Mouse (Mus musculus) CD8-positive naive resting alpha-beta T cell, adult 57 days (primary cell): ENCODE data around the gene Mllt1. TPM values are rescaled to one million over a fixed set of nuclear protein-coding genes. Genes with fewer than 3 reads are reported as not detected.

Source experiments
- total RNA-seq: library from RNA; stranded (reverse); gene quantifications from one replicate; pipeline ENCODE4 v1.2.4, GENCODE M21; 2023

Gene Mllt1
- 49.0 TPM for total RNA-seq

DNA sequence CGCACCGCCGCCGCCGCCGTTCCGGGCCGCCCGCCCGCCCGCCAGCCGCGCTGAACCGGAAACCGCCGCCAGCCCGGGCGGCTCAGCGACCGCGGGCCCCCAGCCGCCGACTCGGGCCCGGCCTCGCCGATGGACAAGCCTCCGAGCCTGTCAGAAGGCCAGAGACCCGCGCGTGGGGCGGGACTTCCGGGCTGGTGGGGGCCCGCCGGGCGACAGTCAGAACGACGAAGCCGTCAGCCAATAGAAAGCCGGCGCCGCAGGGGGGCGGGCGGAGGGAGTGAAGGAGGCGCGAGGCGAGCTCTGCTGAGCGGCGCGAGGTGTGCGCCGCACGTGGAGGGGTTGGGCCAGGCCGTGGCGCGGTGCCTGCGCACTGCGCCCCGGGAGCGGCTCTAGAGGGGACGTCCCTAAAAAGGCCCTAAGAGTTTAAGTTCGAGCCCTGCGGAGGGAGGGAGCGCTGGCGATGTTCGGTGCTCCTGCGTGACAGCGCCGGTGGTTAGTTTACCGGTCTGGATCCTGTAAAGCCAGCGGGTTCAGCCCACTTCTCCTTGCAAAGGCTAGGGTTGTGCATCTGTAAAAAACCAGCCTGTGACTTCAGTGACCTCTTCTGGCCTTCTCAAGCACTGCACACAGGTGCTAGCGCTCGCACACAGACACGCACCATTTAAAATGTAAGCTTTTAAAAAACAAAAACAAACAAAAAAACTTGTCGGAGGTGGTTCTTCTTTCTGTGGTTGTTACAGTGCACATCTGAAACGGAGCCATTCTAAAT is at the start of gene Mllt1:
Gene Mllt1 (minus strand): TSS at position 53 of the 769 bp plus-strand sequence.

DNA sequence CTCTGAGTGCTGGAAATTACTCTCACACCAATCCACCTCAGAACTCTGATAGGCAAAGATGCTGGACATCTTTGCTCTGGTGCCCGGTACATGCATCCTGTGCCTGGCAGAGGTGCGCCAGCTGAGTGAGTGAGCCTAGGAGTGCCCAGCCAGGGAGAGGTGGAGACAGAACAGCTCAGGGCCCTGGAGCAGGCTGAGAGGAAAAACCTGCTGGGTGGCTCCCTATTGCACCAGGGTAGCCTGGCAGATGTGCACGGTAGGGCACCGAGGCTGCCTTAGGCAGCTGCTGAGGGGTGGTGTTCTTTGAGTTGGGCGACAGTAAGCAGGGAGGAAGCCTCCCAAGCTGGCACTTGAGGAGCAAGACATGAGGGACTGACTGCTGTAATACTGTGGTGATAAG is 46.8 kb upstream of the Mllt1 start, which contains the start of gene Acer1:
Gene Acer1 (minus strand): TSS at position 114 of the 400 bp plus-strand sequence.

DNA sequence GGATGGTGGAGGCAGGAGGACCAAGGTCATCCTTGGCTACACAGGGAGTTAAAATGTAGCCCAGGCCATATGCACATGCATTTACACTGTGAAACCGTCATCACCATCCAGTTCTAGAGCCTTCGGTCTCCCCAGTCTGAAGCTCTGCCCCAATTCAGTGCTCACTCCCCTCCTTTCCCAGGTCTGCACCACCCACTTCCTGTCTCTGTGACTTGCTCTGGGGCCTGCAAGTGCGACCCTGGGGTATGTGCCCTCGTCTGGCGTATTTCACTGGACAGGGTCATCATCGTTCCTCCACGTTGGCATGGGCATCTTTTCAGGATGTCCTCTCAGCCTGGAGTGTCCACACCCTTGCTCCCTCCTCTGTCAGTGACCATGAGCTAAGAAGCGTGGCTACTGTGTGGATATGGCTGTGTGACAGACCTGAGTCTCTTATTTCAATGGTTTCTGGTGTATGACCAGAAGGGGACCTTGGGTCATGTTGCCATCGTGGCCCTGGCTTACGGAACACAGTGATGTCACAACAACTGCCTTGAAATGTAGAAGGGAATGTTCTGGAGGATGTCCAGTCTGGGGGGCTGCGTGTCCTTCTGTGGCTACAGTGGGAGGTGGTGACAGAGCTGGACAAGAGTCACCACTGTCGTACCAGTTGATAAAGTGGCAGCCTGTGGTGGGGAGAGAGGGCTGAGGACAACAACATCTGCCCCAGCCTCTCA is 60.1 kb downstream of the Mllt1 start, which contains the start of gene 1700061G19Rik:
Gene 1700061G19Rik (plus strand): TSS at position 542 of the 716 bp plus-strand sequence.

DNA sequence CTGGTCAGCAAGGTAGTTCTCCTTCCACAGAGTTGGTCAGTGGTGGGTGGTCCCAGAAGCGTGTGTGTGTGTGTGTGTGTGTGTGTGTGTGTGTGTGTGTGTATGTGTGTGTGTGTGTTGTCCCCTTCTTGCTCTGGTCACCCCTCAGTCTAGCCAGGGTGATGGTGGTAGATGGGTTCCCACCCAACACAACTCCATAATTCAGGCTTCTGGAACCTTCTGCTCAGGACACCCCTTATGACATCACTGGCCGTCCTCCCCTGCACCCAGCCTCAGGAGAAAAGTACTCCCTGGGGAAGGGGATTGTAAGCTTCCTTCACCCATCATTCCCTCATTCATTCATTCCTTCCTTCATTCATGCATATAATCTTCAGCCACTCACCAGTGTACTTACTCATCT is 61.0 kb downstream of the Mllt1 start, which contains the start of gene Acsbg2:
Gene Acsbg2 (minus strand): TSS at position 211 of the 400 bp plus-strand sequence.

Other genes starting within 250 kb of the Mllt1 start
- 51.5 TPM for gene Ndufa11, start 217.6 kb downstream of the Mllt1 start, total RNA-seq
- 9.6 TPM for gene Vmac, start 217.4 kb downstream of the Mllt1 start, total RNA-seq
- gene Nrtn, start 177.9 kb downstream of the Mllt1 start, total RNA-seq = not detected
- 60.0 TPM for gene Dus3l, start 170.7 kb downstream of the Mllt1 start, total RNA-seq
- gene Prr22, start 165.2 kb downstream of the Mllt1 start, total RNA-seq = 2.1 TPM
- 21.6 TPM for gene Rfx2, start 104.4 kb downstream of the Mllt1 start, total RNA-seq
- gene Acsbg2, start 61.0 kb downstream of the Mllt1 start, total RNA-seq = not detected
- gene 1700061G19Rik, start 59.9 kb downstream of the Mllt1 start, total RNA-seq = 2.1 TPM
- gene Acer1, start 46.7 kb upstream of the Mllt1 start, total RNA-seq = not detected
- 27.6 TPM for gene Clpp, start 54.9 kb upstream of the Mllt1 start, total RNA-seq
- 12.2 TPM for gene Alkbh7, start 61.9 kb upstream of the Mllt1 start, total RNA-seq
- gene Pspn, start 64.6 kb upstream of the Mllt1 start, total RNA-seq = not detected
- gene Gtf2f1, start 75.9 kb upstream of the Mllt1 start, total RNA-seq = 70.0 TPM
- gene Gm17949, start 76.1 kb upstream of the Mllt1 start, total RNA-seq = not detected
- 116 TPM for gene Khsrp, start 96.1 kb upstream of the Mllt1 start, total RNA-seq
- not detected for gene Slc25a41, start 106.2 kb upstream of the Mllt1 start, total RNA-seq
- 2.2 TPM for gene Crb3, start 123.7 kb upstream of the Mllt1 start, total RNA-seq
- gene Slc25a23, start 124.4 kb upstream of the Mllt1 start, total RNA-seq = 22.2 TPM
- gene Dennd1c, start 143.1 kb upstream of the Mllt1 start, total RNA-seq = 160 TPM
- 1.5 TPM for gene Tubb4a, start 152.4 kb upstream of the Mllt1 start, total RNA-seq
- 0.40 TPM for gene Tnfsf9, start 169.9 kb upstream of the Mllt1 start, total RNA-seq
- gene Cd70, start 214.4 kb upstream of the Mllt1 start, total RNA-seq = not detected